Mouse (Mus musculus) adrenal gland, adult 10 weeks (tissue): Measurements from ENCODE around the gene Fbxo6. TPM values are rescaled to one million over a fixed set of nuclear protein-coding genes. Genes with fewer than 3 reads are reported as not detected.

Source experiments
- polyA plus RNA-seq: library from polyadenylated mRNA; stranded (reverse); fragments of 350-450 nt; fragmentation: Illumina TruSeq; extraction: RNeasy Lipid Tissue Mini Kit (QIAGEN cat#74804); gene quantifications from one replicate; pipeline ENCODE4 v1.2.3, GENCODE M21; 2014; ENCODE audit warnings: low read depth, low replicate concordance

The Fbxo6 gene
- 1.3 TPM for polyA plus RNA-seq

GRCm38 (mm10) chr4:148151267-148152168 lies at the start of gene Fbxo6:
Gene Fbxo6, minus strand, starts transcription at chr4:148152140.

GRCm38 (mm10) chr4:148160436-148161390 lies 8.8 kb upstream of the Fbxo6 start, which contains the start of the genes Fbxo44 and Fbxo2:
Gene Fbxo44, minus strand, starts transcription at chr4:148160482.
Gene Fbxo2, plus strand, starts transcription at chr4:148160621.

GRCm38 (mm10) chr4:148130561-148131413 lies 21.2 kb downstream of the Fbxo6 start, which contains the start of gene Draxin:
Gene Draxin, minus strand, starts transcription at chr4:148130698.

GRCm38 (mm10) chr4:148130133-148130532 lies 21.8 kb downstream of the Fbxo6 start, which contains the start of gene Mad2l2:
Gene Mad2l2, plus strand, starts transcription at chr4:148130384.

Other genes starting within 250 kb of the Fbxo6 start
- gene Mfn2, start 247.4 kb downstream of the Fbxo6 start, polyA plus RNA-seq: 39.7 TPM
- gene Plod1, start 215.4 kb downstream of the Fbxo6 start, polyA plus RNA-seq: 2.9 TPM
- 10.7 TPM for gene 2510039O18Rik, start 211.2 kb downstream of the Fbxo6 start, polyA plus RNA-seq
- not detected for gene Nppb, start 166.4 kb downstream of the Fbxo6 start, polyA plus RNA-seq
- gene Nppa, start 151.4 kb downstream of the Fbxo6 start, polyA plus RNA-seq: not detected
- gene Clcn6, start 113.3 kb downstream of the Fbxo6 start, polyA plus RNA-seq: 4.0 TPM
- 3.4 TPM for gene Mthfr, start 113.1 kb downstream of the Fbxo6 start, polyA plus RNA-seq
- gene Agtrap, start 64.1 kb downstream of the Fbxo6 start, polyA plus RNA-seq: 36.6 TPM
- 3.6 TPM for gene Mad2l2, start 21.8 kb downstream of the Fbxo6 start, polyA plus RNA-seq
- not detected for gene Draxin, start 21.4 kb downstream of the Fbxo6 start, polyA plus RNA-seq
- gene Fbxo44, start 8.3 kb upstream of the Fbxo6 start, polyA plus RNA-seq: 1.2 TPM
- not detected for gene Fbxo2, start 8.5 kb upstream of the Fbxo6 start, polyA plus RNA-seq
- not detected for gene Disp3, start 135.8 kb upstream of the Fbxo6 start, polyA plus RNA-seq